Mouse (Mus musculus): ENCODE measurements at regions not wholly inside any gene's neighbourhood (a gene's known extent, or its start where the extent isn't known, plus 50 kb on each side); places are given as distances from the start of the nearest gene placed in this dataset.

DNA sequence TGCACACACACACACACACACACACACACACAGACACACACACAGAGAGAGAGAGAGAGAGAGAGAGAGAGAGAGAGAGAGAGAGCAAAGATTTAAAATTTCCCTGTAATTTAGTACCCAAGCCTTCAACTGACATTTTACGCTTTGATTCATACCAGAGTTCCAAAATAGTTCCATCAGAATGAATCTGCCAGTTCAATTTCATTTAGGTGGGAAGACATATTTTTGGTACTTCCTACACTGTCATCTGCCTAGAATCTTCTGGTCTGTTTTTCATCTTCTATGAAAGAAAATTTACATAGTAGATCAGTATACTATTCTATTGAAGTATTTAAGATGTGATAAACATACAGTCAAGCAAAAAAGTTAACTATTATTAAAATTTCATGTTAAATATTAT, 1177.4 kb downstream of the Zpld1 start:
- DNase-seq (ENCODE audit: low read depth, low spot score) = no peak

- no peak for DNase-seq (ENCODE audit: low read depth, low spot score)
Observed at GRCm38 (mm10) chr16:54098696-54099095, 1199.1 kb downstream of the Zpld1 start.

DNA sequence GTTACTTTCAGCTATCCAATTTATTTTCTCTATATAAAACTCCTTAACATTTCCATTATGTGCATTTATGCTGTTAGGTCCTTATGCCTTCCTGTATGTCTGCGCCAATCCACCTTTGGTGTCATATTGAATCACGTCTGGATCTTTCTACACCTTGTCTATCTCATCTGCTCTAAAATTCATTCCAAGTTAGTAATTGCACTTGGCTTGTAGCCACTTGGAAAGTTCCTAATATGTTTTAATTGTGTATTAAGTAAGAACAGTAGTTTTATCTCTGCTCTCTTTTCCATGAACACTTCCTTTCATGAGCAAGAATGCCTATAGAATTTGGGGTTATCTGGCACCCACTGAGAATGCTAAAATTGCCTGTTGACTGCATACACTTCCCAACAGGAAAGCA, 1205.6 kb downstream of the Zpld1 start:
- no peak for DNase-seq (ENCODE audit: low read depth, low spot score)

GRCm38 (mm10) chr16:54091061-54091765, 1206.6 kb downstream of the Zpld1 start:
- no peak for DNase-seq (ENCODE audit: low read depth, low spot score)

DNA sequence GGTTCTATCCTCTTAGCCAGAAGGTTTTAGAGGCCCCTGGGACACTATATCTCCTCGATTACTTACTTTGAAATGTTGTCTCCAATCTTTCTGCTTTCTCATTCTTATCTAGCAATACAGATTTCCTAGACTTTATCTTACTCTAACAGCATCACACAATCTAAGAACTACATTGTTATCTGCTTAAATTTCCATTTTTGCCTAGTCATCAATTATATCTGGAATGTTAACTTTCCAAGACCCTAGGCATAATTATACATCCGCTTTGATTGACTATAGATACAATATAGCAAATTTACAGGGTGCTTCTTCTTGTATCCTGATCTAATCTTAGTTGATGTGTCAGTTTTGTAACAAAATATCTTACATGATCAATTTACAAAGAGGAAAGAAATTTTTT, 1217.3 kb downstream of the Zpld1 start:
- no peak for DNase-seq (ENCODE audit: low read depth, low spot score)

DNA sequence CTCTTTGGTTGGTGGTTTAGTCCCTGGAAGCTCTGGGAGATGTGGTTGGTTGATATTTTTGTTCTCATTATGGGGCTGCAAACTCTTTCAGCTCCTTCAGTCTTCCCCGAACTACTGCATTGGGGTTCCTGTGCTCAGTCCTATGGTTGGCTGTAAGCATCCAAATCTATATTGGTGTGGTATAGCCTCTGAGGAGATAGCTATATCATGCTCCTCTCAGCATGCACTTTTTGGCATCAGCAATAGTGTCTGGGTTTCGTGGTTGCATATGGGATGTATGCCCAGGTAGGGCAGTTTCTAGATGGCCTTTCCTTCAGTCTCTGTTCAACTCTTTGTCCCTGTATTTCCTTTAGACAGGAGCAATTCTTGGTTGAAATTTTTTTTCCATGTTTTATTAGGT, 1250.0 kb downstream of the Zpld1 start:
- DNase-seq (ENCODE audit: low read depth, low spot score) = no peak

DNA sequence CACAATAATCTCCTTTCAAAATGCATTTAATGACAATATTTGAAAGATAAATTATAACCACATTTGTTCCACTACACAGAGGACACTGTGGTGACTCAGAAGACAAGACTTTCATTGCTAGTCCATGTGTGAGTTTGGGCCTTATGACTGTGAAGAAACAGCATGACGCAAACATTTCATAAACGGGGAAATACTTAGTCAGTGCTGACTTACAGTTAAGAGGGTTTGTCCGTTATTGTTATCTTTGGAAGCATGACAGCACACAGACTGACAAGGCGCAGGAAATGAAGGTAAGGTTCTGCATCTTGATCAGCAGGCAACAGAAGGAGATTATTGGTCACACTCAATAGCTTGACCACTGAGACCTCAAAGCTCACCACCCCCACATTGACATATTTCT, 1255.8 kb downstream of the Zpld1 start:
- DNase-seq (ENCODE audit: low read depth, low spot score) = peak; percentile 61

DNA sequence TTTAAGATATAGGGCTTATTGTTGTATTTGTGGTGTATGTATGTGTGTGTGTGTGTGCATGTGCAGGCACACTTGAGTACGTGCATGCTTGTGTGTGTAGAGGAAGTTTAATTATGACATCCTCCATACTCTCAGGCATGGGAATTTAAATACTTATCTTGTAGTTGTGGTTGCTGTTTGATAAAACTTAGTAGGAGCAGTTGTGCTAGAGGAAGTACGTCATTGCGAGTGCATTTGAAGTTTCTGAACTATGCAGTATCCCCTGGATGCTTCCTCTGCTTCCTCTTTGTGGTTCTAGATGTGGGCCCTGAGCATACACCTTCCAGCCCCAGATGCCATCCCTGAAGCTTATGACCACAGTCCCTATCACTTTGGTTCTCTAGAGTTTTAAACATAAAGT, 1281.5 kb downstream of the Zpld1 start:
- no peak for DNase-seq (ENCODE audit: low read depth, low spot score)

DNA sequence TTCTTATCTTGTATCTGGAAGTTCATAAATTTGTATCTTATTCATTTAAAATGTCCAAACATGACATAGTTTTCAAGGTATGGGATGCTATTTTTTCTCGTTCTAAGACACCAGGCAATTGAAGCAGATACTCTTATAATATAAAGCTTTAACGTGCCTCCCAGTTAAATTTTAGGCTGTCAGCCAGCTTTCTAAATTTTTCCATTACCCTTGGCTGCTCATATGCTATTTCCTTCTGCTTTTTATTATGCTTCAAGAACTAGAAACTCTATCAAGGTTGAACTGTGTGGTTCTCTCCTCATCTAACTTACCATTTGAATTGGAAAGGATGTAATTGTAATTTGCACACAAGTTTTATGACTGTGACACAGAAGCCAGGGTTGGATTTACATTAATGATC, 1324.1 kb downstream of the Zpld1 start:
- DNase-seq (ENCODE audit: low read depth, low spot score) = no peak

DNA sequence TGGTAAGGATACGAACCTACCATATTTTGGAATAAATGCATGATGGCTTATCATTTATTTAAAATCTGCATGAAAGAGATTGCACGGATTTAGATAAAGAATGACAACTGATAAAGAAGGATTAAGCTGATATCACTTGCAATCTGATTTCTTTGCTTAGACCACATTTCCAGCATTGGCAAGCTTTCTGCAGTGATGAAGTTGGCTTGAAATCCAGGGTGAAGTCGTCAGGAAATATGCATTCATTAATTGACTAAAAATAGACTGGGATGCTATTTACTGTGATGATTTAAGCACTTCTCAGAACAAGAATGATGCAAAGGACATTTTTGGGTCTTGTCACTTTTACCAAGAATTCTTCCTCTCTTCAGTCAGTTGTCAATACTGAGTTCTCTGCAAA, 1341.1 kb downstream of the Zpld1 start:
- no peak for DNase-seq (ENCODE audit: low read depth, low spot score)

DNA sequence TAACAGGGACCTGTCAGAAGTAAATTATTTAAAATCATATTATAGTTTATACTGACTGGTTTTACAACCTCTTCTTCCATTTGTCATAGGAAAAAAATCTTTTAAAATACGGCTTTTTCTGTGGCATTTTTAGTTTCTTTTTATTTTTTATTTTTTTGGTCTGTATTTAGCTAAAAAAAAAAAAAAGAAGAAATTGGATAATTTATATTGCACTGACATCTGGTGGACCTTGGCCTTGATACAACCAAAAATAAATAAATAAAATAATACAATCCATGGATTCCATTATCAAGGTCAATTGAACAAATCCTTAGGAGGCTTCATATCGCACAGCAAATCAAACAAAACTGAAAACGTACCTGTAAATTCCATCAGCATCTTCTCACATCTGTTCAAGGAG, 1352.5 kb downstream of the Zpld1 start:
- DNase-seq (ENCODE audit: low read depth, low spot score) = no peak

DNA sequence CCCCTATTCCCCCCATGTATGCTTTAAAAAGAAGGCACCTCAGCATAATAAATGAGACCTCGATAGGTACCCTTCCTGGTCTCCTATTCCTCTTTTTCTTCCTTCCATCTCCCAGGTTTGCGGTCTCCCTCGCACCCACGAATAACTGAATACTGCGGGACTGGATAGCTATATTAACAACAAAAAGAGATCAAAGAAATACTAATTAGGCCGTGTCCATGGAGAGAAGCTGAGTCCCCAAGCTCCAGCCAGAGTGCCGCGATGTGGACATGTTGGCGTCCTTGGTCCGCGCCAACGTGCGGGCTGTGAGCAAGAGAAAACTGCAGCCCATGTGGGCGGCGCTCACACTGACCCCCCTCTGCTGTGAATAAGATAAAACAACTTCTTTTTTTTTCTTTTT, 1382.0 kb downstream of the Zpld1 start:
- no peak for DNase-seq (ENCODE audit: low read depth, low spot score)

GRCm38 (mm10) chr16:53907125-53907524, 1390.7 kb downstream of the Zpld1 start:
- DNase-seq (ENCODE audit: low read depth, low spot score) = no peak

DNA sequence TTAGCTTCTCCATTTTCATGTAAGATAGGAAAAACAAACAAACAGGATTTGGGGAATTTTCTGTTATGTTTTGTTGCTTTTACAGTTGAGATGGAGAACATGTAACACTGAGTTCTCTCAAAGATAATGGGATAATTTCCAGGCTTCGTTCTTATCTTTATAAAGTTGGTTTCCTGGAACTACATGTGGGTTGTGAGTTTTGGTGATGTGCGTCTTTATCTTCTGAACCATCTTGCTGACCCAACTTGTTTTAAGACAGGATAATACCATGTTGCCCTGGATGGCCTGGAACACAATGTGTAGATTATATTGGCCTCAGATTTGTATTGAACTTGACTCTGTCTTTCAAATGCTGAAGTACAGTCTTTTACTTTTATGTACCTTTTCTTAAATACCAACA, 1394.0 kb downstream of the Zpld1 start:
- no peak for DNase-seq (ENCODE audit: low read depth, low spot score)

GRCm38 (mm10) chr16:53867342-53867741, 1413.5 kb upstream of the Alcam start:
- DNase-seq (ENCODE audit: low read depth, low spot score) = no peak

- DNase-seq (ENCODE audit: low read depth, low spot score) = no peak
Observed at GRCm38 (mm10) chr16:53840678-53841077, 1386.8 kb upstream of the Alcam start.
